Mouse (Mus musculus) adrenal gland, postnatal 25 days (tissue): ENCODE data around the gene Sp6. TPM values are rescaled to one million over a fixed set of nuclear protein-coding genes. Genes with fewer than 3 reads are reported as not detected.

ENCODE experiments used
- DNase-seq: peaks from one replicate; pipeline ENCODE4 v3.0.0; 2021; ENCODE audit warnings: mixed read lengths
- microRNA-seq, 2 experiments: library from miRNA; unstranded; fragments of <30 nt; microRNA quantifications; one replicate each; pipeline ENCODE4 v1.2.0; 2021
- total RNA-seq: library from RNA; stranded (reverse); gene quantifications from 2 replicates; pipeline ENCODE4 v1.2.3, GENCODE M21; 2021

The Sp6 gene
- total RNA-seq, 1 experiment from 2014 or later = 0.39 TPM

- no peak for DNase-seq
These were observed 50.2 kb downstream of the Sp6 start for GRCm38 (mm10) chr11:97063274-97063920.

GRCm38 (mm10) chr11:97063921-97064295 lies 50.7 kb downstream of the Sp6 start:
- DNase-seq = no peak

DNA sequence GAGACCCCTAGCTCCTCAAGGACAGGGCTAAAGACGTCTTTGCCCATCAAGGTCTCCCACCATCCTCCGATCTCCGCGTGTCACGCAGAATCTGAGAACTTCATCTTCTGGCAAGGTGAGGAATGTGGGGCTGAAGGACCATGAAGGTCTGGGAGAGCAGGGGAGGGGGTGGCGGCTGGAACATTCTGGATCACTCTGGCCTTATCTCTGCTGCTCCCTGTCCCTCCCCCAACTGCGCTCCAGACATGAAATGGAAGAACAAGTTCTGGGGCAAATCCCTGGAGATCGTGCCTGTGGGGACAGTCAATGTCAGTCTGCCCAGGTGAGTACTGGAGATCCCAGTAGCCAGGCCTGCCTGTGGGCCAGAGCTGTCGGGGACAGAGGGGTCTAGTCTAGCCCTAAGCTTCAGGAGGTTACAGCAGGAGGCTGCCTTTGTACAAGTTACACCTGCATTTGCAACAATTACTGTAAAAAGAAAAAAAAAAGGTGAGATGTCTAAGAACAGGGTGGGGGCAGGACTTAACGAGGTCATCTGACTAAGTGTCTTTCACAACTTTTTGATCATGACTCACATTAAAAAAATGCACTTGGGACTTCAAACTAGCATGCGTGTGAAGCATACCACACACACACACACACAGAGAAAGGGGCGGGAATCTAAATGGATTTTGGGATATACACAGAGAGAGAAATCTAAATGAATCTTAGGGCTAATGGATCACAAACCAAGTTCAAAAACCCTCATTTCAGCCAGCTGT lies 52.5 kb downstream of the Sp6 start:
- DNase-seq = no peak

DNA sequence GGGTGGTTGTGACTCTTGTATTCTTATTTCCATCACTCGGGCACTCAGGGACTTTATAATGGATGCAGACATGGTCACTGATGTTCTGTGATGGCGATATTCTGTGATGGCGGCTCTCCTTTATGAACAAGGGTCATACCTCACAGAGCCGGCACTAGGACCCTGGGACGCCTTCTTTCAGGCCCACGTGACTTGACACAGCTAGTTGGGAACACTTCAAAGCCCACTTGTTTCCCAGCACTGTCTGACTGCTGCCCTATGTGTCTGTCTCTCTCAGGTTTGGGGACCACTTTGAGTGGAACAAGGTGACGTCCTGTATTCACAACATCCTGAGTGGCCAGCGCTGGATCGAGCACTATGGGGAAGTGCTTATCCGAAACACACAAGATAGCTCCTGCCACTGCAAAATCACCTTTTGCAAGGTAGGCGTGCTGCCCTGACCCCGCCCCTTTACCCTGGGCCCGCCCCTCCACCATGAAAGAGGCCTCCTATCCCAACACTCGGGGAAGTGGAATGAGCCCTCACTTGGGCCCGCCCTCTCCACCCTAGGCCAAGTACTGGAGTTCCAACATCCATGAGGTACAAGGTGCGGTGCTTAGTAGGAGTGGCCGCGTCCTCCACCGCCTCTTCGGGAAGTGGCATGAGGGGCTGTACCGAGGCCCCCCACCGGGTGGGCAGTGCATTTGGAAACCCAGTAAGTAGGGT lies 53.6 kb downstream of the Sp6 start:
- DNase-seq = no peak

DNA sequence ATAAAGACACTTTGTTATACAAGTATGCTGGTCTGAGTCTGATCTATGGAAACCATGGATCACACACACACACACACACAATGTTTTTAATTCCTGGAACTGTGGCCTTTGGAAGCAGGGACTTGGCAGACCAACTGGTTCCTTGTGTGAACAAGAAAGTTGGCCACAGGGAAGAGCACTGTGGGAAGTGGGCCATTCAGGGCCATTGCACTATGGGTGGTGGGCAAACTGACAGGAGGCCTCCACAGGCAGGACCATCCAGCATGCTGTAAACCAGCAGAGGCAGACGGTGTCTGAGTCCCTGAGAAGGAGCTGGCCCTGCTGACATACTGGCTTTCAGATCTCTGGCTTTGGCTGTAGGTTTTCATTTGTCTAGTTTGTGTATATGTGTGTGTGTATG lies 56.1 kb downstream of the Sp6 start:
- no peak for DNase-seq

DNA sequence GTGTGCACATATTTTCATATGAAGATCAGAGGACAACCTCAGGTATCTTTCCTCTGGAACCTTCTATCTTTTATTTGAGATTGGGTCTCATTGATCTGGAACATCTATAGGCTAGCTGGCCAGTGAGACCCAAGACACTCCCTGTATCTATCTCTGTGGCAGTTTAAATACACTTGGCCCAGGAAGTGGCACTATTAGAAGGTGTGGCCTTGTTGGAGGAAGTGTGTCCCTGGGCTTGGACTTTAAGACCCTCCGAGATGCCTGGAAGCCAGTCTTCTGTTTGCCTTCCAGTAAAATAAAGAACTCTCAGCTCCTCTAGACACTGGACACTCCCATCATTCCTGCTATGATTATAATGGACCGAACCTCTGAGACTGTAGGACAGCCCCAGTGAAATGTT lies 56.6 kb downstream of the Sp6 start:
- DNase-seq = no peak

DNA sequence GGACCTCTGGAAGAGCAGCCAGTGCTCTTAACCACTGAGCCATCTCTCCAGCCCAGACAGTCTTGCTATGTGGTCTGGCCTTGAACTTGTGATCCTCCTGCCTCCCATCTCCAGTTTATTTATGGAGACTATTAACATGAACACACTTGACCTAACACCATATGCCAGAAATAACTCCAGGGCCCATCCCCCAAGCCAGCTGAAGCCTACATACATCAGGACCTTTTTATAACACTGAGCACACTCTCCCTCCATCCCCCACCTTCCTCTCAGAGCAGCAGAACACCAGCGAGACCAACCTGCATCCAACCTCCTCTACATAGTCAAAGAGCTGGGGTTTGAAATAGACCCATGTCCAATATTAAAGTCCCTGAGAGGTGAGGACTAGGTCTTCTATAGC lies 57.9 kb downstream of the Sp6 start:
- no peak for DNase-seq

- no peak for DNase-seq
These were observed 59.3 kb downstream of the Sp6 start for GRCm38 (mm10) chr11:97072533-97072932.

DNA sequence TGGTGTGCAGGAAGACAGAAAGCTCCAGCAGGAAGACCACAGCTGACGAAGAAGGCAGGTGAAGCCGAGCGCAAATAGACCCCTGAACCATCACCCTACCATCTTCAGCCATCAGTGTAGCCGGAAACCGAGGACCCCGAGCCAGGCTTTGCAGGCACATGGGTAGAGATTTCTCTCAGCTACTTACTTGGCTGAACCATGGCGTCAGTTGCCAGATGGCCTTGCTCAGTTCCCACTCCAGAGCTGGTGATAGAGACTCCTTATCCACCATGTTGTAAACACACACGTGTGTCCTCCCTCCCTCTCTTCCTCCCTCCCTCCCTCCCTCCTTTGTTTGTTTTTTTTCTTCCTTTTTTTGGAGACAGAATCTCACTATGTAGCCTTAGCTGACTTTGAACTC lies 61.0 kb downstream of the Sp6 start:
- DNase-seq = no peak

Small RNAs within 50 kb of the gene (microRNA-seq; reads per million reads assigned to microRNA genes)
- gene Mir8103 = 0 to 1.4 reads per million in 2 experiments

Other genes with a start within 250 kb of the Sp6 start
- gene Snx11, start 235.8 kb upstream of the Sp6 start, total RNA-seq = 32.1 and 34.6 TPM in 2 replicates
- 78.9 and 98.0 TPM in 2 replicates for gene Cbx1, start 224.3 kb upstream of the Sp6 start, total RNA-seq
- 492 and 601 TPM in 2 replicates for gene Nfe2l1, start 183.4 kb upstream of the Sp6 start, total RNA-seq
- 58.0 and 59.0 TPM in 2 replicates for gene Copz2, start 163.5 kb upstream of the Sp6 start, total RNA-seq
- 50.1 and 62.8 TPM in 2 replicates for gene Cdk5rap3, start 96.9 kb upstream of the Sp6 start, total RNA-seq
- 0.27 and 0.76 TPM in 2 replicates for gene Prr15l, start 85.3 kb upstream of the Sp6 start, total RNA-seq
- gene Pnpo, start 69.4 kb upstream of the Sp6 start, total RNA-seq = 32.0 and 36.3 TPM in 2 replicates
- 18.2 and 18.8 TPM in 2 replicates for gene Sp2, start 30.4 kb upstream of the Sp6 start, total RNA-seq
- 12.8 and 22.7 TPM in 2 replicates for gene Scrn2, start 16.5 kb downstream of the Sp6 start, total RNA-seq
- gene Lrrc46, start 28.0 kb downstream of the Sp6 start, total RNA-seq = 1.0 and 1.4 TPM in 2 replicates
- 117 and 129 TPM in 2 replicates for gene Mrpl10, start 28.2 kb downstream of the Sp6 start, total RNA-seq
- gene Osbpl7, start 37.2 kb downstream of the Sp6 start, total RNA-seq = 18.9 TPM in 2 replicates
- gene Tbx21, start 101.9 kb downstream of the Sp6 start, total RNA-seq = 0.39 TPM in 1 of 2 replicates, not detected in the other
- 11.1 and 12.7 TPM in 2 replicates for gene Tbkbp1, start 138.1 kb downstream of the Sp6 start, total RNA-seq
- 116 and 120 TPM in 2 replicates for gene Kpnb1, start 174.5 kb downstream of the Sp6 start, total RNA-seq